Mouse (Mus musculus) midbrain, embryonic 14.5 days (tissue): ENCODE data around the gene Gpr85. TPM values are rescaled to one million over a fixed set of nuclear protein-coding genes. Genes with fewer than 3 reads are reported as not detected.

ENCODE experiments used
- polyA plus RNA-seq: library from polyadenylated mRNA; unstranded; fragments of >200 nt; fragmentation: Nextera tagmentation; extraction: Ambion mirVana; gene quantifications from 2 replicates; pipeline ENCODE4 v1.2.1, GENCODE M21; 2014

Gene Gpr85
- polyA plus RNA-seq, 1 experiment from 2014 or later: 117 TPM

Other genes starting within 250 kb of the Gpr85 start
- 18.0 and 24.7 TPM in 2 replicates for gene Tmem168, start 231.8 kb downstream of the Gpr85 start, polyA plus RNA-seq
- 24.9 and 26.8 TPM in 2 replicates for gene Bmt2, start 162.0 kb downstream of the Gpr85 start, polyA plus RNA-seq
- 61.9 and 80.6 TPM in 2 replicates for gene 2610001J05Rik, start 31.6 kb upstream of the Gpr85 start, polyA plus RNA-seq